Mouse (Mus musculus): ENCODE measurements around the gene Mdm4. TPM values are rescaled to one million over a fixed set of nuclear protein-coding genes. Genes with fewer than 3 reads are reported as not detected.
A peak's percentile ranks its signal among the peaks of the same experiment; 100 is the strongest.

The Mdm4 gene
- total and polyA plus RNA-seq, 3 experiments = 22.9 to 25.9 (median 23.7) TPM

DNA sequence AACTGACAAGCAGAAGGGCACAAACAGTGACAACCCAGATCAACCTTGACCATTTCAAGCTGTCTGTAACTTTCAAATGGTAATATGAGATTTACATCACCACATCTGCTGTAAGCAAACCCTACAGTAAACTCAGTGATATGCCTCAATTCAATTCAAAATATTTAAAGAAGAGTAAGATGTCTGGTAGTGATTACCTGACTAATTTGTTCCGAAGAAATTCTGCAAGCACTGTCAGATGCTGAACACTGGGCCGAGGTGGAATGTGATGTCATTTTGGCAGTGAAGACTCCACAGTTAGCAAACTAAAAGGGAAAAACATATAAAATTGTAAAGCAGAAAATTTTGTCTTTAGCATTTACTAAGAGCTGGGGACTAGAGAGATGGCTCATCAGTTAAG is 11.8 kb downstream of the Mdm4 start:
- Histone ChIP-seq H3K27ac (no peak overlapping the region), H3K27me3 (ENCODE audit: control insufficient read depth, insufficient read depth, low read length) (no peaks in the 10 kb centered on the region), H3K4me1 (ENCODE audit: control insufficient read depth, insufficient read depth, low read length) (no peaks in the 10 kb centered on the region), H3K79me2 (replicated peaks; ENCODE audit: control insufficient read depth, insufficient read depth, low read length) (0 out of 2 replicates have a peak, but pooled peaks cover 2% of the 10 kb centered on the region), H3K4me3 (no peak overlapping the region), H3K9ac (ENCODE audit: low read depth, low read length) (no peak overlapping the region), H3K36me3 (ENCODE audit: control insufficient read depth, insufficient read depth, low read length) (peaks cover 18% of the 10 kb centered on the region)
- WGBS = 63% methylated on average over 2 of the region's 2 CpGs
- no peak for DNase-seq
- intact Hi-C loops (cut with DNase I) = no loop called here
- no peak for TF ChIP-seq CTCF (IDR thresholded peaks at IDR 0.05)
- TF ChIP-seq POLR2A (IDR thresholded peaks at IDR 0.05; ENCODE audit: insufficient read depth, low read depth, low read length) = no peak
- no peak for TF ChIP-seq EP300 (IDR thresholded peaks at IDR 0.05; ENCODE audit: insufficient read depth, low read depth, low read length)

DNA sequence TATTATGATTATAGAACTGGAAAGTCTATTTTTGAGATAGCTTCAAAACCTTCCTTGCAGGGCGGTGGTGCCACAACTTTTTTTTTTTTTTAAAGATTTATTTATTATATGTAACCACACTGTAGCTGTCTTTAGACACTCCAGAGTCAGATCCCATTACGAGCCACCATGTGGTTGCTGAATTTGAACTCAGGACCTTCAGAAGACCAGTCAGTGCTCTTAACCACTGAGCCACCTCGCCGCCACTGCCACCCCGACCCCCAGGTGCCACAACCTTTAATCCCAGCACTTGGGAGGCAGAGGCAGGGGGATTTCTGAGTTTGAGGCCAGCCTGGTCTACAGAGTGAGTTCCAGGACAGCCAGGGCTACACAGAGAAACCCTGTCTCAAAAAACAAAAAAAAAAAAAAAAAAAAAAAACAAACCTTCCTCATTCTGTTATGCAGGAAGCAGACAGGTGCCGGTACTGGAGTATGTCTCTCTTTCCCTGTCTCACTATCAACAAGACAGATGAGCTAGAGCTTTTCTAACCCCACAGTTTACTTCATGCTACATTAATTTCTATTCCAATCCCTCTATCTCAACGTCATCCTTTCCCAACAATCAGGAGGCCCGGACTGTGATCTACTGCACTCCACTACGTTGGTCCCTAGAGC is 13.5 kb downstream of the Mdm4 start:
- peaks cover 4% of the 10 kb centered on the region; the same call in 1 of the 2 replicates for H3K79me2 ChIP-seq (replicated peaks; ENCODE audit: control insufficient read depth, insufficient read depth, low read length)
- intact Hi-C loops (cut with DNase I) = no loop called here
- peaks cover 20% of the 10 kb centered on the region for H3K36me3 ChIP-seq (ENCODE audit: control insufficient read depth, insufficient read depth, low read length)
- H3K9ac ChIP-seq (ENCODE audit: low read depth, low read length) = no peak overlapping the region
- TF ChIP-seq CTCF (IDR thresholded peaks at IDR 0.05) = no peak
- TF ChIP-seq EP300 (IDR thresholded peaks at IDR 0.05; ENCODE audit: insufficient read depth, low read depth, low read length) = no peak
- no peak for TF ChIP-seq POLR2A (IDR thresholded peaks at IDR 0.05; ENCODE audit: insufficient read depth, low read depth, low read length)
- H3K27ac ChIP-seq = no peak overlapping the region
- 91% methylated on average over 9 of the region's 9 CpGs for whole genome bisulfite sequencing
- H3K27me3 ChIP-seq (ENCODE audit: control insufficient read depth, insufficient read depth, low read length) = no peaks in the 10 kb centered on the region
- no peak for DNase-seq
- H3K4me3 ChIP-seq = no peak overlapping the region
- no peaks in the 10 kb centered on the region for H3K4me1 ChIP-seq (ENCODE audit: control insufficient read depth, insufficient read depth, low read length)

DNA sequence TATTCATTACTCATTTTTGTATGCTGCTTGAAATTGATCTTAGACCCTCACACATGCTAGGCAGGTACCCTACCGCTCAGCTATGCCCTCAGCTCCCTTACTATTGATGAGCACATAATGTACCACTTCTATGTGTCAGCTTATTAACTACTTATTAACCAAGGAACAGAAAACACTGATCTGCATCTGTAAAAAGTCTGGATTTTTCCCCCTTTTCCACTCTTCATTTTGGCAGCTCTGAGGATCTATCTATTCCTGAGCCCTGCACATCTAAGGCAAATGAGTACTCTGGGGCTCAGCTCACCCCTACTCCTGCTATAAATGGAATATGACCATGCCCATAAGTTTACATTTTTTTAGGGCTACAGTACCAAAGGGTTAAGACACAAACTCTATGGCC is 16.2 kb downstream of the Mdm4 start:
- no peaks in the 10 kb centered on the region; the same call in 1 of the 2 replicates for H3K4me1 ChIP-seq (ENCODE audit: control insufficient read depth, insufficient read depth, low read length)
- H3K79me2 ChIP-seq (replicated peaks; ENCODE audit: control insufficient read depth, insufficient read depth, low read length) = peaks cover 2% of the 10 kb centered on the region; the same call in 1 of the 2 replicates
- 96% methylated on average over 1 of the region's 1 CpGs for WGBS
- intact Hi-C loops (cut with DNase I) = no loop called here
- H3K4me3 ChIP-seq = no peak overlapping the region
- no peak overlapping the region for H3K9ac ChIP-seq (ENCODE audit: low read depth, low read length)
- no peak for DNase-seq
- H3K27ac ChIP-seq = no peak overlapping the region
- no peak for TF ChIP-seq POLR2A (IDR thresholded peaks at IDR 0.05; ENCODE audit: insufficient read depth, low read depth, low read length)
- TF ChIP-seq EP300 (IDR thresholded peaks at IDR 0.05; ENCODE audit: insufficient read depth, low read depth, low read length) = no peak
- no peak for TF ChIP-seq CTCF (IDR thresholded peaks at IDR 0.05)
- H3K36me3 ChIP-seq (ENCODE audit: control insufficient read depth, insufficient read depth, low read length) = peaks cover 23% of the 10 kb centered on the region
- H3K27me3 ChIP-seq (ENCODE audit: control insufficient read depth, insufficient read depth, low read length) = no peaks in the 10 kb centered on the region

DNA sequence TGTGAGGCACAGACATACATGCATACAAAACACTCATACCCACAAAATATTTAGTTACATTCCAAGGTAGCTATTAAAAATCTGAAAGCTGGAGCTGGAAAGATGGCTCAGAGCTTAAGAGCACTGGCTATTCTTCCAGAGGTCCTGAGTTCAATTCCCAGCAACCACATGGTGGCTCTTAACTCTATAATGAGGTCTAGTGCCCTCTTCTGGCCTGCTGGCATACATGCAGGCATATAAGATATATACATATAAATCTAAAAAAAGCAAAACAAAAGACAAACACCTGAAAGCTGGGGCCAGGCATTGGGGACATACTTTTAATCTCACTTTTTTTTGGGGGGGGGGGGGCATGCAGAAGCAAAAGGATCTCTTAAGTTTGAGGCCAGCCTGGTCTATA is 17.0 kb downstream of the Mdm4 start:
- TF ChIP-seq CTCF (IDR thresholded peaks at IDR 0.05) (peak; percentile 54), POLR2A (IDR thresholded peaks at IDR 0.05; ENCODE audit: insufficient read depth, low read depth, low read length) (no peak)
- Histone ChIP-seq H3K27ac (no peak overlapping the region), H3K4me3 (no peak overlapping the region), H3K4me1 (ENCODE audit: control insufficient read depth, insufficient read depth, low read length) (no peaks in the 10 kb centered on the region; the same call in 1 of the 2 replicates), H3K27me3 (ENCODE audit: control insufficient read depth, insufficient read depth, low read length) (no peaks in the 10 kb centered on the region), H3K36me3 (ENCODE audit: control insufficient read depth, insufficient read depth, low read length) (peaks cover 25% of the 10 kb centered on the region), H3K9ac (ENCODE audit: low read depth, low read length) (no peak overlapping the region), H3K79me2 (replicated peaks; ENCODE audit: control insufficient read depth, insufficient read depth, low read length) (peaks cover 2% of the 10 kb centered on the region; the same call in 1 of the 2 replicates)
- no peak for DNase-seq
- intact Hi-C loops (cut with DNase I) = no loop called here

DNA sequence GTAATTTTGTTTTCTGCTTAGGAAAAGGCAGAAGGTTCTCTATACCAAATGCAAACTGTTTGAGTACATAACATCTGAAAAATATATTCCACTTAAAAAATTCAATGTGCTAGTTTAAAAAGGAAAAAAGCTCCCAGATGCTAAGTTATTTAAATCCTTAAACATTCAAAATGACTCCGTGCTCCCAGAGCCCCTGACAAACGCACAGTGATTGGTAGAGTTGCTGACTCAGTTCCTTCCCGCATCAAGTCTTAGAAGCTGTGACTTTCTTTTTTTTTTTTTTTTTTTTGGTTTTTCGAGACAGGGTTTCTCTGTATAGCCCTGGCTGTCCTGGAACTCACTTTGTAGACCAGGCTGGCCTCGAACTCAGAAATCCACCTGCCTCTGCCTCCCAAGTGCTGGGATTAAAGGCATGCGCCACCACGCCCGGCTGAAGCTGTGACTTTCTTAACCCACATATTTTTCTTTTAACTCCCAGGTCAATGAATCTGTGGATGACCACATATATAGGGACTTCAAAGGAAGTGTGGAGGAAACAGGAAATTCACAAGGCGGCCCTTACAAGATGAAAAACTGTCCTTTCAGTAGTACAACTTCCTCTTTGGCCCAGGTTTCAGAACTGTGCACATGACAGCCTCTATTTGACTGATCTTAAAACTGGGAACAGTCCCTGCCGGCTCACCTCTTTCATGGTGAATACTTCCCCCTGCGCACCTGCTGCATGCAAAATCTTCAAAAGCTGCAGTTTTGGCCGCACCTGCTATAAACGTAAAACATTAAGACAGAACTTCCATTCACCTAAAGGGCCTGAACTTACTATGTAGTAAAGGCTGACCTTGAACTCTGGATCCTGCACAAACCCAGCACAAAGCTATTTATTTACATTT is 18.2 kb downstream of the Mdm4 start:
- H3K27ac ChIP-seq = no peak overlapping the region
- TF ChIP-seq CTCF (IDR thresholded peaks at IDR 0.05) (no peak), POLR2A (IDR thresholded peaks at IDR 0.05; ENCODE audit: insufficient read depth, low read depth, low read length) (no peak), EP300 (IDR thresholded peaks at IDR 0.05; ENCODE audit: insufficient read depth, low read depth, low read length) (no peak)
- intact Hi-C loops (cut with DNase I) = no loop called here
- no peak overlapping the region for H3K4me3 ChIP-seq
- peaks cover 28% of the 10 kb centered on the region for H3K36me3 ChIP-seq (ENCODE audit: control insufficient read depth, insufficient read depth, low read length)
- WGBS = 74% methylated on average over 12 of the region's 13 CpGs
- no peak overlapping the region for H3K9ac ChIP-seq (ENCODE audit: low read depth, low read length)
- DNase-seq = no peak
- H3K27me3 ChIP-seq (ENCODE audit: control insufficient read depth, insufficient read depth, low read length) = no peaks in the 10 kb centered on the region
- H3K79me2 ChIP-seq (replicated peaks; ENCODE audit: control insufficient read depth, insufficient read depth, low read length) = peaks cover 2% of the 10 kb centered on the region; the same call in 1 of the 2 replicates
- H3K4me1 ChIP-seq (ENCODE audit: control insufficient read depth, insufficient read depth, low read length) = no peaks in the 10 kb centered on the region; the same call in 1 of the 2 replicates

DNA sequence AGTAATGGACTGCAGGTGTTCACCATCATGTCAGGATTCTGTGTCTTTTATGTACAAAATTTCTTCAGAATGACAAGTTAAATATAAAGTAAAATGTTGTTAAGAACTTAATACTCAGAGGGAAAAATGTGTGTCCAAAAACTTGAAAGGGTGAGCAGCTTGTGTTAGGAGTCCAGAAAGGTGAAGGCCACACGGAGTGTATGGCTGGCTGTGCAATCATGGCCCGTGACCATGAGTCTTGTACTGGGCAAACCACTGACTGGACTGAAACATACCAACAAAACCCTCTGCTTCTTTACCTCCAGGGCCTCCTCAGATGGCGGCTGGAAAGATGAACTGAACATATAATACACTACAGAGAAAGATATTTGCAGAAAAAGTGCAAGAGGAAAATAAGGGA is 23.8 kb downstream of the Mdm4 start:
- Histone ChIP-seq H3K27ac (no peak overlapping the region), H3K4me3 (no peak overlapping the region), H3K4me1 (ENCODE audit: control insufficient read depth, insufficient read depth, low read length) (no peaks in the 10 kb centered on the region; the same call in 1 of the 2 replicates), H3K27me3 (ENCODE audit: control insufficient read depth, insufficient read depth, low read length) (no peaks in the 10 kb centered on the region), H3K79me2 (replicated peaks; ENCODE audit: control insufficient read depth, insufficient read depth, low read length) (peaks cover 2% of the 10 kb centered on the region; the same call in 1 of the 2 replicates), H3K9ac (ENCODE audit: low read depth, low read length) (no peak overlapping the region), H3K36me3 (ENCODE audit: control insufficient read depth, insufficient read depth, low read length) (peaks cover 22% of the 10 kb centered on the region)
- no peak for TF ChIP-seq EP300 (IDR thresholded peaks at IDR 0.05; ENCODE audit: insufficient read depth, low read depth, low read length)
- intact Hi-C loops (cut with DNase I) = no loop called here
- WGBS = 89% methylated on average over 3 of the region's 3 CpGs
- DNase-seq = no peak
